Mouse (Mus musculus): ENCODE results near the gene Arap1. TPM values are rescaled to one million over a fixed set of nuclear protein-coding genes. Genes with fewer than 3 reads are reported as not detected.

Arap1 gene
- polyA plus RNA-seq, 1 experiment, result 41.8 TPM

- no peak for DNase-seq
- Histone ChIP-seq H3K27ac (ENCODE audit: insufficient read depth, low read length) (no peak overlapping the region), H3K4me3 (replicated peaks; ENCODE audit: insufficient read depth, low read depth, low read length) (no peak overlapping the region), H3K4me1 (ENCODE audit: control insufficient read depth, insufficient read depth, low read length) (peaks cover 76% of the 10 kb centered on the region), H3K27me3 (ENCODE audit: control insufficient read depth, insufficient read depth, low read length) (no peaks in the 10 kb centered on the region)
- TF ChIP-seq CTCF (IDR thresholded peaks at IDR 0.05; ENCODE audit: borderline replicate concordance, insufficient read depth, low read depth, low read length) (no peak), POLR2A (IDR thresholded peaks at IDR 0.05; ENCODE audit: borderline replicate concordance, insufficient read depth, low read length) (no peak)
- 83% methylated on average over 2 of the region's 2 CpGs for WGBS
These were observed 20.1 kb upstream of the Arap1 start for GRCm38 (mm10) chr7:101327786-101328185.

- WGBS, result 22% methylated on average over 4 of the region's 4 CpGs
- DNase-seq, result peak; percentile 69 to 83
- Histone ChIP-seq H3K4me1 (ENCODE audit: control insufficient read depth, insufficient read depth, low read length) (peaks cover 69% of the 10 kb centered on the region), H3K27me3 (ENCODE audit: control insufficient read depth, insufficient read depth, low read length) (no peaks in the 10 kb centered on the region), H3K27ac (ENCODE audit: insufficient read depth, low read length) (peak overlapping the region; percentile 25), H3K4me3 (replicated peaks; ENCODE audit: insufficient read depth, low read depth, low read length) (no peak overlapping the region)
- no peak for TF ChIP-seq POLR2A (IDR thresholded peaks at IDR 0.05; ENCODE audit: borderline replicate concordance, insufficient read depth, low read length)
- no peak; the same call in 1 of the 2 replicates for TF ChIP-seq CTCF (IDR thresholded peaks at IDR 0.05; ENCODE audit: borderline replicate concordance, insufficient read depth, low read depth, low read length)
These were observed 19.2 kb upstream of the Arap1 start for GRCm38 (mm10) chr7:101328621-101329158.

- Histone ChIP-seq H3K4me3 (replicated peaks; ENCODE audit: insufficient read depth, low read depth, low read length) (no peak overlapping the region), H3K27me3 (ENCODE audit: control insufficient read depth, insufficient read depth, low read length) (no peaks in the 10 kb centered on the region), H3K27ac (ENCODE audit: insufficient read depth, low read length) (peak overlapping the region; percentile 25; the same call in 1 of the 2 replicates), H3K4me1 (ENCODE audit: control insufficient read depth, insufficient read depth, low read length) (peaks cover 60% of the 10 kb centered on the region)
- WGBS, result 42% methylated on average over 4 of the region's 4 CpGs
- TF ChIP-seq POLR2A (IDR thresholded peaks at IDR 0.05; ENCODE audit: borderline replicate concordance, insufficient read depth, low read length), result no peak
- TF ChIP-seq CTCF (IDR thresholded peaks at IDR 0.05; ENCODE audit: borderline replicate concordance, insufficient read depth, low read depth, low read length), result no peak
- DNase-seq, result peak in 1 of 2 experiments; percentile 44
These were observed 18.3 kb upstream of the Arap1 start for GRCm38 (mm10) chr7:101329606-101330005.

- peak overlapping the region; percentile 25 for H3K27ac ChIP-seq (ENCODE audit: insufficient read depth, low read length)
These were observed 17.6 kb upstream of the Arap1 start for GRCm38 (mm10) chr7:101330074-101330840.

GRCm38 (mm10) chr7:101330841-101331173 is 17.1 kb upstream of the Arap1 start:
- no peak overlapping the region for H3K4me3 ChIP-seq (replicated peaks; ENCODE audit: insufficient read depth, low read depth, low read length)
- TF ChIP-seq POLR2A (IDR thresholded peaks at IDR 0.05; ENCODE audit: borderline replicate concordance, insufficient read depth, low read length) (no peak), CTCF (IDR thresholded peaks at IDR 0.05; ENCODE audit: borderline replicate concordance, insufficient read depth, low read depth, low read length) (no peak)
- WGBS, result 18% methylated on average over 4 of the region's 4 CpGs
- H3K4me1 ChIP-seq (ENCODE audit: control insufficient read depth, insufficient read depth, low read length), result peaks cover 66% of the 10 kb centered on the region
- no peaks in the 10 kb centered on the region for H3K27me3 ChIP-seq (ENCODE audit: control insufficient read depth, insufficient read depth, low read length)
- peak overlapping the region; percentile 25 for H3K27ac ChIP-seq (ENCODE audit: insufficient read depth, low read length)
- peak; percentile 76 to 87 for DNase-seq

More at GRCm38 (mm10) chr7:101330074-101330840, 17.6 kb upstream of the Arap1 start:
- no peaks in the 10 kb centered on the region for H3K27me3 ChIP-seq (ENCODE audit: control insufficient read depth, insufficient read depth, low read length)
- peak; percentile 24 to 44 for DNase-seq
- H3K4me1 ChIP-seq (ENCODE audit: control insufficient read depth, insufficient read depth, low read length), result peaks cover 61% of the 10 kb centered on the region
- 30% methylated on average over 10 of the region's 10 CpGs for WGBS
- no peak for TF ChIP-seq POLR2A (IDR thresholded peaks at IDR 0.05; ENCODE audit: borderline replicate concordance, insufficient read depth, low read length)
- TF ChIP-seq CTCF (IDR thresholded peaks at IDR 0.05; ENCODE audit: borderline replicate concordance, insufficient read depth, low read depth, low read length), result no peak
- no peak overlapping the region for H3K4me3 ChIP-seq (replicated peaks; ENCODE audit: insufficient read depth, low read depth, low read length)

- WGBS, result 81% methylated on average over 5 of the region's 5 CpGs
- no peaks in the 10 kb centered on the region for H3K27me3 ChIP-seq (ENCODE audit: control insufficient read depth, insufficient read depth, low read length)
- no peak for TF ChIP-seq CTCF (IDR thresholded peaks at IDR 0.05; ENCODE audit: borderline replicate concordance, insufficient read depth, low read depth, low read length)
- TF ChIP-seq POLR2A (IDR thresholded peaks at IDR 0.05; ENCODE audit: borderline replicate concordance, insufficient read depth, low read length), result no peak
These were observed 15.6 kb upstream of the Arap1 start for GRCm38 (mm10) chr7:101332045-101332831.

GRCm38 (mm10) chr7:101335228-101335627 is 12.6 kb upstream of the Arap1 start:
- 2% methylated on average over 2 of the region's 2 CpGs for WGBS
- no peak for TF ChIP-seq POLR2A (IDR thresholded peaks at IDR 0.05; ENCODE audit: borderline replicate concordance, insufficient read depth, low read length)
- no peak for TF ChIP-seq CTCF (IDR thresholded peaks at IDR 0.05; ENCODE audit: borderline replicate concordance, insufficient read depth, low read depth, low read length)
- DNase-seq, result peak; percentile 60 to 73
- no peaks in the 10 kb centered on the region for H3K27me3 ChIP-seq (ENCODE audit: control insufficient read depth, insufficient read depth, low read length)
- H3K4me1 ChIP-seq (ENCODE audit: control insufficient read depth, insufficient read depth, low read length), result peaks cover 61% of the 10 kb centered on the region
- peak overlapping the region; percentile 9 for H3K27ac ChIP-seq (ENCODE audit: insufficient read depth, low read length)
- H3K4me3 ChIP-seq (replicated peaks; ENCODE audit: insufficient read depth, low read depth, low read length), result no peak overlapping the region

More at GRCm38 (mm10) chr7:101332045-101332831, 15.6 kb upstream of the Arap1 start:
- H3K4me1 ChIP-seq (ENCODE audit: control insufficient read depth, insufficient read depth, low read length), result peaks cover 66% of the 10 kb centered on the region
- DNase-seq, result no peak
- H3K27ac ChIP-seq (ENCODE audit: insufficient read depth, low read length), result no peak overlapping the region
- H3K4me3 ChIP-seq (replicated peaks; ENCODE audit: insufficient read depth, low read depth, low read length), result no peak overlapping the region
